Mouse (Mus musculus) ovary, postnatal 36 days (tissue): ENCODE data around the gene Itpk1.
A peak's percentile ranks its signal among the peaks of the same experiment; 100 is the strongest.
"Not testable (repeated sequence)": the region's sequence is repeated elsewhere in the genome, so short reads cannot be mapped to it uniquely, and the experiment has no call there.

Experiments
- DNase-seq: peaks from one replicate; pipeline ENCODE4 v3.0.0; 2022; ENCODE audit warnings: low spot score, mixed read lengths

Gene Itpk1

DNA sequence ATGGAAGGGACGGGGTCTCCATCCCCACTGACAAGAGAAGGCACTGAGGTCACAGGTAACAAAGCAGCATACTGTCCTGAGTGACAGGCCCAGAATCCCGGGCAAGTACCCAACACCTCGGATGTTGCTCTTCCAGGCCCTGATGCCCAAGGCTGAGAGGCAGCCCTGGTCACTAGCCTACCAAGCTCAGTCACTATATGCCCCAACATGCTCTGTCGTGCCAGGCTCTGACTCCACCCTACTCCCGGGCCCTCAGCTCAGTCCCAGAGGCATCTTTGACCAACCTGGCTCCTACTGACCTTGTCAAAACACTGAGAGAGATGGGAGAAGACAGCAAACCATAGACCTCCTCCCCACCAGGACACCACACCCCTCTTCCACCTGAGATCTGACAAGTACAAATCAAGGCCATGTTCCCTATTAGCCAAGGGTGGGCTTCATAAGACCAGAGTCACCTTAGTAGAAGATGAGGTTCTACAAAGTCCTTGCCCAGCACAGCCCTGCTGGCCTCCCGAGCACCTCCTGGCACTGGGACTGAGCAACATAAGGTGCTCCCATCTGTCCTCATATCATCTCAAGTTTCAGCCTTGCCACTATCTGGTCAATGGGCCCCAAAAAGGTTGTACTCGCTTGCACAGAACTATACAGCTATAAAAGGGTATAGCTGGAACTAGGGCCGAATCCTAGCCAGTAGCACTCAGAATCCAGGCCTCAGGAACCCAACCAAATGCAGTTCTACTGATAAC, 43.7 kb downstream of the Itpk1 start:
- no peak for DNase-seq

DNA sequence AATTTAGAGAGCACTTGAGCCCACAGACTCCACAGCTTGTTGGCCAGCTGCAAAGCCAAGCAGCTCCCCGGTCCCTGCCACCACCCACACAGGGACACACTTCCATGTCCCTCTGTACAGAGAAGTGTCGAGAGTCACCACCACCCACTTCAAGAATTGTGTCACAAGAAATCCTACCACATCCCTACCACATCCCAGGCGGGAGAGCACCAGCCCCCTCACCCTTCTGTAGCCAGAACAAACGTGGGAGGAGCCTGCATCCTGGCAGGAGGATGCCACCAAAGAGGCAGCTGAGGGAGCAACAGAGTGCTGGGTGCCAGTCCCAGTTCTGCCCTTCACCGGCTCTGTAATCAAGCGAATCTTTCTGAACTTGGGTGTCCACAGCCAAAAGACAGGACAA, 51.7 kb downstream of the Itpk1 start:
- DNase-seq: no peak

GRCm38 (mm10) chr12:102652420-102652819, 52.3 kb downstream of the Itpk1 start:
- DNase-seq: no peak

- DNase-seq: no peak
Measured at GRCm38 (mm10) chr12:102651871-102652270, 52.9 kb downstream of the Itpk1 start.

- DNase-seq: no peak
Measured at GRCm38 (mm10) chr12:102651401-102651800, 53.3 kb downstream of the Itpk1 start.

- no peak for DNase-seq
Measured at GRCm38 (mm10) chr12:102650649-102651048, 54.1 kb downstream of the Itpk1 start.

DNA sequence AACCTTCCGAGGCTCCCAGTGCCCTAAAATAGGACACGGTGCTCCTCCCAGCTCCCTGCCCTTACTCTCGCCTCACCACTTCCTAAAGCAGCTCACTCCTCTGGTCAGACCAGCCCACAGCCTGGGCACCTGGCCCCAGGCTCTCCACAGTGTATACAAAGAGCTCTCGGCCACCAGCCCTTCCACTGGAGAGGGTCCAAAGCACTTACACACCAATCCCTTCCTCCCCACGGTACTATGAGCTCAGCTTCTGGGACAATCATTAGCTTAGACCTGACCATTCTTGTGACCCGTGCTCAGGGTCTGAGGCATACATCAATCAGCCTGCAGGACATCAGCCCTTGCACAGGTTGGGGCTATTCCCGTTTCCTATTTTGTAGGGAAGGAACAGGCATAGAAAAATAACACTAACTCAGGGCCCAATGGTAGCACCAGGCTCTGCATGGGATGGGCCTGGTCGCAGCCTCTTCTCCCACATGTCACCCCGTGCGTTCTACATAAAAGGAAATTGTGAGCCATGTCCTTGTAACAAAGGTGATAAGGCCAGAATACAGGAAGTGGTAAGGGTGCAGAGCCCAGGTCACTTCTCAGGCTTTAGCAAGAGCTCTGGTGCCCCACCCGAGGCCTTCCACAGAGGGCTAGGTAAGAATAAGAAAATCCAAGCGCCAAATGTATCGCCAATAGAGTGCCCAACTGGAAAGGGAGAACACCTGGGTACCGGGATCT, 56.7 kb downstream of the Itpk1 start:
- DNase-seq: no peak

- DNase-seq: no peak
Measured at GRCm38 (mm10) chr12:102646586-102647260, 58.0 kb downstream of the Itpk1 start.

DNA sequence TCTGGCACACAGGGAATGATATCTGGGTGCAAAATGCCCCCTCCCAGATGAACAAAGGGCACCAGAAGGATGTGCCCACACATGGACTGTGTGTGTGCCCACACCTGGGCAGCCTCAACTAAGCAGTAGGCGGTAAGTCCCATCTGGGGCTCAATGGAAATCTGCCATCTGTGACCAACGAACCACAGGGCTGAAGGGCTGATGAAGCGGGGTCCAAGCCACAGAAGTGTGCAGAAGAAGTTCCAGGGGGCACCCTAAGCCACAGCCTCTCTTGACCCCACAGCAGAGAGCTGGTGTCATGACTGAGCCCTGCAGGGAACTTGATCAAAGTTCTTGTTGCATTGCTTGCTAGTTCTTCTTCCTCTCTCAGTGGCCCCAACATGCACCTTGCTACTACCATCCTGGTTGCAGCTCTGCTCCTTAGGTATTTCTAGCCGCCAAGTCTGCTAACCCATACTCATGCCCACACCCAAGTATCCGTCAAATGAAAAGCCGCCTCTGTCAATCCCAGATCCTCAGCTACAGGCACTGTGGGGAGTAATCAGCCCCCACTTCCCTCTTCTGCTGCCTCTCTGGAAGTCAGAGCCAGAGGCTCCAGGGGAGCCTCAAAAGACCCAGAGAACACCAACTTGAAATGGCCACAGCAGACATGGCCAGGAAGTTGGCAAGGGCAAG, 58.7 kb downstream of the Itpk1 start:
- DNase-seq: no peak

DNA sequence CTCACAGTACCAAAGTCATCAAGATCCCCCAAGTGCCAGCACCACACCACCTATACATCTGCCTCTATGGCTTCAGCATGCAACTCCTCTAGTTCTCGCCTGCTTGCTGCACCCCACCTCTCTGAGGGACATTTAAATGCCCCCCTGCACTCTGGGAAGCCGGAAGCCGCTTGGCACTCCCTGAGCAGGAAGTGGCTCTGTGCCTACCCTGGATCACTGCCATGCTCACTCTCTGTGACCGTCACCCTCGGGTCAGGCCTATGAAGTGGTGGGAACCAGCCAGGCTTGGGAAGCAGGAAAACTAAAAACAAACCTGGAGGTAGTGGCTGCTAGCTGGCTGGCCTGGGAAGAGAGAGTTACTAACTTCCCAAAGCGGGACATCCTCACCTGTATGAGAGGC, 61.4 kb downstream of the Itpk1 start:
- peak; percentile 54 for DNase-seq

- no peak for DNase-seq
Measured at GRCm38 (mm10) chr12:102640436-102641163, 64.1 kb downstream of the Itpk1 start.

DNA sequence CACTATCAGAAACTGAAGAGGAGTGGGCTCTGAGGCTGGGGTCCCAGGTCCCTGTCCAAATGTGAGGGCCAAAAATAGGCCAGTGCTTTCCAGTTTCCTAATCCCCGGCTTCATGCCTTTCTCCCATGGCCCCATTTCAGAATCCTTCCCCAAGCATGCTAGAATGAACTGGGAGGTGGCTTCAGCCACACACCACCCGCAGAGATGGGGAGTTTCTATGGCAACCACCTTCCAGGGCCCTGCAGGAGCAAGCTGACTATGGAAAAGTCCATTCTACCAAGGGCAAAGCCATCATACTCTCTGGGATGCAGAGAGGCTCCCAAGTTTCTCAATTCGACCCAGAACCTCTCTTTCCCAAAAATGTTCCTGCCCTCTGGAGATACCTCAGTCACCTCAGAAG, 65.9 kb downstream of the Itpk1 start:
- DNase-seq: no peak

- DNase-seq: no peak
Measured at GRCm38 (mm10) chr12:102637235-102637634, 67.5 kb downstream of the Itpk1 start.

- DNase-seq: no peak
Measured at GRCm38 (mm10) chr12:102634436-102635050, 70.2 kb downstream of the Itpk1 start.

DNA sequence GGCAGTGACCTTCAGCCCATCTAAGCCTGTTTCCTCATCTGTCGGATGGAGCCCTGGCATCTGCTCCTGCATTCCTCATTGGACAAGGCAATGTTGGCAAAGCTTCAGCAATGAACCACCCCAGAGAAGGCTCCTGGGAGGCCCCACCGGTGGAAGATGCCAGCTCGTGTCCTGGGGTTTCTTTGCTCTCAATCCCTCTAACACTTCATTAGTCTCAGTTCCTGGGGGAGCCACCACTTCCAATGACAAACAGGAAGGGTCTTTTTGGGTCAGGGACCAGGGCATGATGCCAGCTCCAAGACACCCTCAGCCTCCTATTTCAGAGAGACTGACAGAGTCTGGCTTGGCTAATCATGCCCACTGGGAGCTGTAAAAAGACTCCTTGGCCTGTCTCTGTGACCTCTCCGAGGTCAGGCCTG, 71.6 kb downstream of the Itpk1 start:
- DNase-seq: peak; percentile 24

GRCm38 (mm10) chr12:102631690-102632089, 73.0 kb downstream of the Itpk1 start:
- no peak for DNase-seq

GRCm38 (mm10) chr12:102630471-102630870, 74.3 kb downstream of the Itpk1 start:
- DNase-seq: not testable (repeated sequence)

GRCm38 (mm10) chr12:102628221-102628620, 76.5 kb downstream of the Itpk1 start:
- DNase-seq: no peak

- DNase-seq: no peak
Measured at GRCm38 (mm10) chr12:102627545-102627944, 77.2 kb downstream of the Itpk1 start.

DNA sequence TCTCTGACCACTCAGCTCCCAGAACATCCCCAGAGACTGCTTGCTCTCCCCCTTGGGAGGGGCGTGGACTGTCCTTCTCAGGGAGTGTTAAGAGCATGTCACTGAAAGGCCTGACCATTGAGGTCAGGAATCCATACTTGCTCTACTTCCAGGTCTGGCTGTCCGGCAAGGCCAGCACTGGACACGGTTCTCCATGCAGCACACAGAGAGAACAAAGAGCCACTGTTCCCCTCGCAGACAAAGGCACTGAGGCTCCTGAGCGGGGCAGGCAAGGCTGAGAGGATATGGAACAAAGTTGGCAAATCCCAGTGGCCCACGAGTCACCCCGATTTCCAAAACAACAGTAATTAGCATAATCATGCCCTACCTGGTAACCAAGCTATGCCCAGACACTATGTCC, 77.9 kb downstream of the Itpk1 start:
- no peak for DNase-seq

DNA sequence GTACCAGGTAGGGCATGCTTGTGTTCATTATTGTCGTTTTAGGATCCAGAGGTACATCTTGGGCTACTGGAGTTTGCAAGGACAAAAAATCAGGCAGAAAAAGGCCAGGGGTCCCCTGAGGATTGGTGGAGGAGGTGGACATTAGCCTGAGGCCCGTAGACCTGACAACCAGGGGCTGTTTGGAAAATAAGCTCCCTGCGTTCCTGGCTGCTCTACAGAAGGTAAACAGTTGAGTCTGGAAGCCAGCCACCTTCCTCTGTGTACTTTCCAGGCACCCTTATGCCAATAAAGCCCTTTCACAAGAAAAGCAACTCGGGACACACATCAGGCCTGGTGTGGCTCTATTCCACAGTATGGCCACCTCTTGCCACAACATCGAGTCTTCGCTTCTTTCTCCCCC, 79.0 kb downstream of the Itpk1 start:
- no peak for DNase-seq
